Comparison of ENCODE assay signal across 26 mouse cellular contexts in genomic region chr13:54946406-54946805, GRCm38 (mm10).
"Had no signal": no experiment of that assay in that cellular context is flagged by ENCODE, and none has a peak within 500 bp of the region (broad histone marks: within the 10 kb centered on the region; RNA-seq: fewer than 3 reads in every experiment).

No protein-coding gene starts in this region.

- DNase-seq: gastrocnemius, adult 2 months; gastrocnemius, postnatal 10 days; gastrocnemius, postnatal 36 days; heart, adult 11 months; heart, adult 2 months; heart, postnatal 14 days; heart, postnatal 36 days; kidney, adult 11 months; kidney, adult 2 months; kidney, adult 9 months; kidney, postnatal 14 days; kidney, postnatal 36 days; layer of hippocampus, postnatal 36 days; left cerebral cortex, postnatal 4 days had no signal

- ATAC-seq: hindbrain, postnatal 0 days; intestine, embryonic 16.5 days; liver, embryonic 12.5 days had no signal

- H3K27ac ChIP-seq: gastrocnemius, adult 2 months; heart, adult 2 months; heart, embryonic 13.5 days; heart, embryonic 15.5 days; hindbrain, embryonic 13.5 days; hindbrain, embryonic 15.5 days; hindbrain, postnatal 0 days; kidney, embryonic 15.5 days; kidney, postnatal 0 days; limb, embryonic 13.5 days; limb, embryonic 15.5 days; liver, embryonic 12.5 days; liver, embryonic 14.5 days had no signal

- H3K4me3 ChIP-seq: gastrocnemius, adult 2 months; heart, adult 2 months; heart, embryonic 13.5 days; heart, embryonic 15.5 days; hindbrain, embryonic 13.5 days; hindbrain, embryonic 15.5 days; kidney, embryonic 15.5 days; limb, embryonic 13.5 days; limb, embryonic 15.5 days; liver, embryonic 12.5 days had no signal
